Mouse (Mus musculus): Measurements from ENCODE around the gene Tmem135. TPM values are rescaled to one million over a fixed set of nuclear protein-coding genes. Genes with fewer than 3 reads are reported as not detected.

Gene Tmem135
- polyA plus RNA-seq, 1 experiment from 2014 or later: 12.4 TPM

DNA sequence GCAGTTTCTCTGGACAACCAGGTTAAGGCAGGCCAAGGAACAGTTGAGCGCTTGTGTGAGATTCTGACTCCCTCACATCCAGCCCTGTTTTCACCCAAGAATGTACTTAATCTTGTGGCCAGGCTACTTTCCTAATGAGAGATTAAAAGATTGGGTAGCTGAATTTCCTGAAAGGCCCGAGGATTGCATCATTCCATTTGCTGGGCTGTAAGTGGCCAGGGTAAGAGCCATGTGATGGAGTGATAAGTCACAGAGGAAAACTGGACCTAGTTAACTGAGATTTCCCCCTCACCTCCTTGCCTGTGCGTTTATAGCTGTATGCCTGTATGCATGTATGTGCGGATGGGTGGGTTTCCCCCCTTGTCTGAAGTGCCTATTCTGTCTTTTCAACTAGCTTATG lies 12.0 kb upstream of the Tmem135 start:
- 43% methylated on average over 4 of the region's 4 CpGs for WGBS (ENCODE audit: insufficient replicate concordance)
- H3K27ac ChIP-seq: no peak overlapping the region
- peaks cover 28% of the 10 kb centered on the region for H3K4me1 ChIP-seq (replicated peaks)
- DNase-seq: no peak
- no peaks in the 10 kb centered on the region for H3K36me3 ChIP-seq
- no peak overlapping the region for H3K4me3 ChIP-seq (replicated peaks)
- ATAC-seq (ENCODE audit: low read depth): no peak
- no peak overlapping the region for H3K4me2 ChIP-seq
- H3K9me3 ChIP-seq (replicated peaks): no peaks in the 10 kb centered on the region
- H3K27me3 ChIP-seq: no peaks in the 10 kb centered on the region
- H3K9ac ChIP-seq: no peak overlapping the region

DNA sequence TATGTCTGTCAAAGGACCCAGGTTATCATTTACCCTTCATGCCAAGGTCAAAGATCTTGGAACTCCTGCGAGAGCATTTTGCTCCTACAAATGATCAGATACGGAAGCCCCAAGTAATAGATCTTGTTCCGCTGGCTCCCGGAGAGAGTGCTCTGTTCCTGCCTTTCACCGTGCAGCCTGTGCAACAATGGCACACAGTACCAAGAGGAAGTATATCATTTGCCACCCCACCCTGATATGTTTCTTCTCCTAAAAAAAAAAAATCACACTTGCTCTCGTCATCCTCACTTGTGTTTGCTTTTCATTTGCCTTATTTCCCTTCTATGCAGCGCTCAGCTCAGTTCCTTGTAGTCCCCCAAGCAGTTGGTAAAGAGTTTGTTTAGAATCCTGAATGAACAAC lies 8.1 kb upstream of the Tmem135 start:
- H3K9ac ChIP-seq: no peak overlapping the region
- no peak for ATAC-seq (ENCODE audit: low read depth)
- no peak overlapping the region for H3K27ac ChIP-seq
- H3K4me3 ChIP-seq (replicated peaks): no peak overlapping the region
- H3K27me3 ChIP-seq: 0 out of 2 replicates have a peak, but pooled peaks cover 2% of the 10 kb centered on the region
- 58% methylated on average over 7 of the region's 7 CpGs for WGBS (ENCODE audit: insufficient replicate concordance)
- DNase-seq: no peak
- peaks cover 23% of the 10 kb centered on the region for H3K4me1 ChIP-seq (replicated peaks)
- no peak overlapping the region for H3K4me2 ChIP-seq
- H3K9me3 ChIP-seq (replicated peaks): no peaks in the 10 kb centered on the region
- peaks cover 6% of the 10 kb centered on the region; the same call in 1 of the 2 replicates for H3K36me3 ChIP-seq

DNA sequence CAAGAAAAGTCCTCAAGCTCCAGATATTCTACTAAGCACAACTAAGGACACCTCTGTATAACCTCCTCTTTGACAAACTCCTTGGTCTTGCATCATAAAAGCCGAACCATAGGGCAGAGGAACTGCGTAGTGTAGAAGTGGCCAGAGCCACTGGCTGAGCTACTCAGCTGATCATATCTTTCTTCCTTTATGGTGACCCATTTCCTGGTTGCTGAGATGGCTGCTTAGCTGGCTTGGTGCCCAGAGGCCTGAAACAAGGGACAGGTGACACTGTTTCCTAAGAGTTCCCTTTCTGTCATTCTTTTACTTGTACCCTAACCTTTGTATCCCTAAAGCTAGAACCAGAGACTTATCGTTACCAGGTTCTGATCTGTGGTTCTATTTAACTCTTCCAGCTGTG lies 7.3 kb upstream of the Tmem135 start:
- H3K4me3 ChIP-seq (replicated peaks): no peak overlapping the region
- no peak overlapping the region for H3K27ac ChIP-seq
- H3K4me2 ChIP-seq: no peak overlapping the region
- H3K9me3 ChIP-seq (replicated peaks): no peaks in the 10 kb centered on the region
- H3K36me3 ChIP-seq: peaks cover 6% of the 10 kb centered on the region; the same call in 1 of the 2 replicates
- H3K4me1 ChIP-seq (replicated peaks): peaks cover 21% of the 10 kb centered on the region
- ATAC-seq (ENCODE audit: low read depth): no peak
- no peak for DNase-seq
- H3K27me3 ChIP-seq: 0 out of 2 replicates have a peak, but pooled peaks cover 6% of the 10 kb centered on the region
- 27% methylated on average over 3 of the region's 3 CpGs for WGBS (ENCODE audit: insufficient replicate concordance)
- H3K9ac ChIP-seq: no peak overlapping the region

DNA sequence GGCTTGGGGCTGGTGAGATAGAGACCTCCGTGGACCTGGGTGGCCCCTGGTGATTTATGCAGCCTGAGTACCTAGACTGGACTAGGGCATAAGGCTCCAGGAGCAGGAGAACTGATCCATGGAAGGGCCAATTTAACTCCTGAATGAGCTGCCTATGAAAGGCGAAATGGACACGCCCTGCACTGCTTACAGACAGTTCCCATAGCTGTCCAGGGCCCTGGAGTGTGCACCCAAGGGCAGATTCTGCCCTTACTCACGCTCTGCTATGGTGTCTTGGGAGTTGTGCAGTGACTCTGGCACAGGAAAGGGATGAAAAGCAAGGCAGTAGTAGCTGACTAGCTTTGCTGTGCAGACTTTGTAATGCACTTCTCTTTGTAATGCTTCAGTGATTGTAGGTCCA lies 6.3 kb upstream of the Tmem135 start:
- peaks cover 13% of the 10 kb centered on the region for H3K27me3 ChIP-seq
- H3K9ac ChIP-seq: no peak overlapping the region
- H3K27ac ChIP-seq: no peak overlapping the region
- peaks cover 15% of the 10 kb centered on the region for H3K4me1 ChIP-seq (replicated peaks)
- H3K4me3 ChIP-seq (replicated peaks): no peak overlapping the region
- ATAC-seq (ENCODE audit: low read depth) (no peak), DNase-seq (no peak)
- 57% methylated on average over 4 of the region's 4 CpGs for WGBS (ENCODE audit: insufficient replicate concordance)
- no peak overlapping the region for H3K4me2 ChIP-seq
- H3K36me3 ChIP-seq: peaks cover 6% of the 10 kb centered on the region; the same call in 1 of the 2 replicates
- H3K9me3 ChIP-seq (replicated peaks): no peaks in the 10 kb centered on the region

DNA sequence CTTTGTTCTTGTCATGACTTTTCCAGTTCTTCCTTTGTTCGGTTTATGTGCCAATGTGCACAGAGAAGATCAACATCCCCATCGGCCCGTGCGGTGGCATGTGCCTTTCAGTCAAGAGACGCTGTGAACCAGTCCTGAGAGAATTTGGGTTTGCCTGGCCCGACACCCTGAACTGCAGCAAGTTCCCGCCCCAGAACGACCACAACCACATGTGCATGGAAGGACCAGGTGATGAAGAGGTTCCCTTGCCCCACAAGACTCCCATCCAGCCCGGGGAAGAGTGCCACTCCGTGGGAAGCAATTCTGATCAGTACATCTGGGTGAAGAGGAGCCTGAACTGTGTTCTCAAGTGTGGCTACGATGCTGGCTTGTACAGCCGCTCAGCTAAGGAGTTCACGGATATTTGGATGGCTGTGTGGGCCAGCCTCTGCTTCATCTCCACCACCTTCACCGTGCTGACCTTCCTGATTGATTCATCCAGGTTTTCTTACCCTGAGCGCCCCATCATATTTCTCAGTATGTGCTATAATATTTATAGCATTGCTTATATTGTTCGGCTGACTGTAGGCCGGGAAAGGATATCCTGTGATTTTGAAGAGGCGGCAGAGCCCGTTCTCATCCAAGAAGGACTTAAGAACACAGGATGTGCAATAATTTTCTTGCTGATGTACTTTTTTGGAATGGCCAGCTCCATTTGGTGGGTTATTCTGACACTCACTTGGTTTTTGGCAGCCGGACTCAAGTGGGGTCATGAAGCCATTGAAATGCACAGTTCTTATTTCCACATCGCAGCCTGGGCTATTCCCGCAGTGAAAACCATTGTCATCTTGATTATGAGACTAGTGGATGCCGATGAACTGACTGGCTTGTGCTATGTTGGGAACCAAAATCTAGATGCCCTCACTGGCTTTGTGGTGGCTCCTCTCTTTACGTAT lies 3.3 kb upstream of the Tmem135 start:
- no peak overlapping the region for H3K4me3 ChIP-seq (replicated peaks)
- peaks cover 44% of the 10 kb centered on the region for H3K27me3 ChIP-seq
- peaks cover 34% of the 10 kb centered on the region for H3K4me1 ChIP-seq (replicated peaks)
- H3K27ac ChIP-seq: no peak overlapping the region
- no peaks in the 10 kb centered on the region for H3K9me3 ChIP-seq (replicated peaks)
- 76% methylated on average over 24 of the region's 24 CpGs for WGBS (ENCODE audit: insufficient replicate concordance)
- no peak for ATAC-seq (ENCODE audit: low read depth)
- H3K4me2 ChIP-seq: no peak overlapping the region
- H3K9ac ChIP-seq: no peak overlapping the region
- H3K36me3 ChIP-seq: peaks cover 6% of the 10 kb centered on the region; the same call in 1 of the 2 replicates
- no peak for DNase-seq

DNA sequence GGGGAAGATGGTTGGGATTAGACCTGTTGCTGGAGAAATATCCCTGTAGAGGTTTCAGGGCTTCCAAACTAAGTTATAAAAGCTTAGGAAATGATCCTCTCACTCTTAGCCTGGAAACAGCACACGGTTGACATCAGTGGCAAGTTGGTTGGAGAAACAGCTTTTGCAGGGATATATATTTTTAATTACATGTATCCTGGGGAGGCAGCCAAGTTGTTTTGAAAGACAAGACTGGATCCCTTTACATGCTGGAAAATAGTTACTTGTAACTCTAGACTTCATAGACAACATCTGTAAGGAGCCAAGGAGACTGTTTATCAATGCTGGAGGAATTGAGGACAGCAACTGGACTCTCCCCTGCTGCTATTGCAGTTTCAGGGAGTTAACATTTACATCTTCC lies 2.0 kb upstream of the Tmem135 start:
- Histone ChIP-seq H3K9me3 (replicated peaks) (no peaks in the 10 kb centered on the region), H3K36me3 (peaks cover 6% of the 10 kb centered on the region; the same call in 1 of the 2 replicates), H3K4me3 (replicated peaks) (peak overlapping the region; percentile 21; the same call in 1 of the 2 replicates), H3K27me3 (peaks cover 53% of the 10 kb centered on the region), H3K4me2 (peak overlapping the region; percentile 25), H3K27ac (no peak overlapping the region), H3K4me1 (replicated peaks) (peaks cover 31% of the 10 kb centered on the region), H3K9ac (no peak overlapping the region)
- DNase-seq (no peak), ATAC-seq (ENCODE audit: low read depth) (no peak)
- 38% methylated on average over 1 of the region's 1 CpGs for whole genome bisulfite sequencing (ENCODE audit: insufficient replicate concordance)

DNA sequence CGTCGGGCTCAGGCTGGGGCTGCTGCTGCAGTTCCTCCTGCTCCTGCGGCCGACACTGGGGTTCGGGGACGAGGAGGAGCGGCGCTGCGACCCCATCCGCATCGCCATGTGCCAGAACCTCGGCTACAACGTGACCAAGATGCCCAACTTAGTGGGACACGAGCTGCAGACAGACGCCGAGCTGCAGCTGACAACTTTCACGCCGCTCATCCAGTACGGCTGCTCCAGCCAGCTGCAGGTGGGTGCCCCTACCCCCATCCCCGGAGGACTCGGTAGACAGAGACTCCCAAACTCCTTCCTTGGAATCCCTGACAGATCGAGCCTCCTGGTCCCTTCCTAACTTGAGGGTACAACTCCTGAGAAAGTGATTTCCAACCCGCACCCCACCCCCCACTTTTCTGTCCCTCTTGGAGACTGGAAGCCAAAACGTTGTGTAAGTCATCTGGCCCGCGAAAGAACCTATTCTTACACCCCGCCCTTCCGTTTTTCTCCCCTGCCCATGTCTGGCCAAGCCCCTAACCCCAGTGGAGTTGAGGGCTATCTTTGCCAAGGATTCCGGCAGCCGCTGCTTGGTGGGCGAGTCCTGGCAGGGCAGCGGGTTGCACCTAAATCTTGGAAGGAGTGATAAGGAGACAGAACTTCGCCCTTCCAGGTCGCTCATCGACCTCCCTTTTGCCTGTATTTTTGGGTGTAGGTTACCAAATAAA lies 865 bp upstream of the Tmem135 start:
- Histone ChIP-seq H3K36me3 (peaks cover 6% of the 10 kb centered on the region; the same call in 1 of the 2 replicates), H3K4me1 (replicated peaks) (peaks cover 26% of the 10 kb centered on the region), H3K27ac (0 out of 2 replicates have a peak overlapping the region, but pooled peaks have one; percentile 43), H3K4me2 (peak overlapping the region; percentile 87), H3K27me3 (peaks cover 56% of the 10 kb centered on the region), H3K4me3 (replicated peaks) (peak overlapping the region; percentile 67), H3K9ac (peak overlapping the region; percentile 74), H3K9me3 (replicated peaks) (no peaks in the 10 kb centered on the region)
- WGBS (ENCODE audit: insufficient replicate concordance): under 1% methylated on average over 35 of the region's 35 CpGs
- ATAC-seq (ENCODE audit: low read depth): no peak
- DNase-seq: no peak

DNA sequence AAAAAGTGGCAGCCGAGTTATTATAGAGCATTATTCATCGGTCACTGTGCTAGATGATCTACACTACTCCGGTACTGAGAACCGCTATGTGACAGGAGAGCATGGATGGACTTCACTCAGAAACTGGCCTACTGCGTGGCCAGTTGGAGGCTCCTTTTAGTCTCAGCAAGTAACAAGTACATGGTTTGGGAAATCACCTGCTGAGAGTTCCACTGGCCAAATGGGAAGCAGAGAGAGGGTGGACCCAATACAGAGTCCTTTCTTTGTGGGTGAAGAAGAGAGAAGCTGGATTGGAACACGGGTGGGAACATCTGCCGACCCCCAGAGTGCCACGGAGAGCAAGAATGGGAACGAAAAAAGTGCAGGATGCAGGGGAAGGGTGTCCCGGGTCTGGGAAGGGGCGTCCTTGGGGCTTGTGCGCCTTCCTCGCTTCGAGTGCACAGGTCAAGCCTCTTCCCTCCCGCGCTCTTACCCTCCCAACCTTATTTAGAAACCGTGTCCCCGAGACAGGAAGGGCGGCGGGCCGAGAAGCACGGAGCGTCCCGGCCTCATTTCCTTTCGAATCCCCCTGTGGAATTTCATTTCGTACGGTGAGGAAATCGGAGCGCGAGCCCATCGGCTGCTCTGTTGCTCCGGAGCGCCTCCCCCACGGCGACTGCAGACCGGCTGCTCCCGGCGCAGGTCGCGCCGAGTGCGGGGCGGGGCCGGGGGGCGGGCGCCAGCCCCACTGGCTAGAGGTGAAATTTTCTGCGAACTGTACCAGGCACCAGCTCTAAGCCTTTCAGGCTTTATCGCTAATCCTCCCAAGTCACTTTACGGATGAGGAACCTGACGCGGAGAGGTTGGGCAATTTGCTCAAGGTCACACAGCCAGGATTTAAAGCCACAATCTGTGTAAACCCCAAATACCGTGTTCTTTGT lies 709 bp downstream of the Tmem135 start:
- Histone ChIP-seq H3K4me2 (peak overlapping the region; percentile 87), H3K9me3 (replicated peaks) (no peaks in the 10 kb centered on the region), H3K4me3 (replicated peaks) (peak overlapping the region; percentile 67), H3K27ac (peak overlapping the region; percentile 57), H3K27me3 (peaks cover 56% of the 10 kb centered on the region), H3K9ac (peak overlapping the region; percentile 55), H3K36me3 (peaks cover 6% of the 10 kb centered on the region; the same call in 1 of the 2 replicates), H3K4me1 (replicated peaks) (peaks cover 26% of the 10 kb centered on the region)
- DNase-seq (peak; percentile 45), ATAC-seq (ENCODE audit: low read depth) (peak; percentile 68)
- WGBS (ENCODE audit: insufficient replicate concordance): 5% methylated on average over 52 of the region's 52 CpGs

DNA sequence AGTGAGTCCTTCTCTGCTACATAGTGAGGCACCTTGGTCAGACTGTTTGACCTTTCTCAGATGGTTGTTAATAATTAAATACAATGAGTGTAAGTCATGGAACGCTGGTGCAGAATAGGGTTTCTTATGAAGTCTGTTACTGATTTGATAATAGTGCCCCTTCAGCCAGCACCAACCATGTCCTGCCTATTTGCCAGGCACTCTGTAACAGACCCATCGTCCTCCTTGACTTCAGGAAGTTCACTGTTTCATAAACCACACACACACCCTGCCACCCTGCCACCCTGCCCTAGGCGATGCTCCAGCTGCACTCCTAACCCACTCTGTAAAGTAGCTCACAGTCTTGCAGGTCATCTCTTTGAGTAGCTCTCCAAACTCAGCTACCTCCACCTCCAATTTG lies 2.1 kb downstream of the Tmem135 start:
- ATAC-seq (ENCODE audit: low read depth): no peak
- Histone ChIP-seq H3K4me3 (replicated peaks) (no peak overlapping the region), H3K27me3 (peaks cover 53% of the 10 kb centered on the region), H3K4me1 (replicated peaks) (peaks cover 26% of the 10 kb centered on the region), H3K4me2 (peak overlapping the region; percentile 87; the same call in 1 of the 2 replicates), H3K36me3 (no peaks in the 10 kb centered on the region), H3K9me3 (replicated peaks) (no peaks in the 10 kb centered on the region), H3K27ac (no peak overlapping the region), H3K9ac (no peak overlapping the region)
- WGBS (ENCODE audit: insufficient replicate concordance): 51% methylated on average over 3 of the region's 3 CpGs
- no peak for DNase-seq

DNA sequence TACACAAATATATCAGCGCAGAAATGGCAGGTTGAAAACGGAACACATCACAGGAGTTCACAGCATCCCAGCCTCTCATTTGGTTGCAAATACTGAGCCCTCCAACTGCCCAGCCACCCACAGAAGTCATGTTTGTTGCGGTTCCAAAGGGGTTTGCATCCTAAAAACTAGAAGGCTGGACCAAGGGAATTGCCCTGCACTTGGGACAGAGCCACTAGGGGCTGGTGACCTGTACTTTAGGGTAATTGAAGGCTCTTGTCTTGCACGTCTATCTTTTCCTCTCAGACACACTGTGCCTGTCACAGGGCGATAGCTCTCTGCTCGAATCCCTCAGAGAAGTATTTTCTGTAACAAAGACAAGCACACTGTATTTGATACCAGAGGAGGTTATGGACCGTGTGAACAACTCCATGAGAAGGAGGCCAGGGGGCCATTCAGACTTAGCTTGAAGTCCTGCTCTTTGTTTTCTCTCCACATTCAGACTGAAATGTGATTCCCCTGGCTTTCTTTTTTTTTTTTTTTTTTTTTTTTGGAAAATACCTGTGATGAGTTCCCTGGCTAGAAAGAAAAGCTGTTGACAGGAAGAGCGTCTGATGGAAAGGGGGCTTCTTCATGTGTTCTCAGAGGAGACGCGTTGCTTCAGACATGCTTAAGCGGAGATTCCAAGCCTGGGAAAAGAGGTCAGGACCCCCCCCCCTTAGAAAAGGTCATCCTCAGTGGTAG lies 2.7 kb downstream of the Tmem135 start:
- no peak overlapping the region for H3K9ac ChIP-seq
- ATAC-seq (ENCODE audit: low read depth) (no peak), DNase-seq (no peak)
- no peak overlapping the region for H3K27ac ChIP-seq
- H3K4me2 ChIP-seq: no peak overlapping the region
- WGBS (ENCODE audit: insufficient replicate concordance): 58% methylated on average over 11 of the region's 11 CpGs
- no peaks in the 10 kb centered on the region for H3K9me3 ChIP-seq (replicated peaks)
- no peak overlapping the region for H3K4me3 ChIP-seq (replicated peaks)
- no peaks in the 10 kb centered on the region for H3K36me3 ChIP-seq
- H3K4me1 ChIP-seq (replicated peaks): peaks cover 26% of the 10 kb centered on the region
- H3K27me3 ChIP-seq: peaks cover 50% of the 10 kb centered on the region

Data from liver, embryonic 13.5 days (tissue).